Mouse (Mus musculus) myocyte (in vitro differentiated cells): Measurements from ENCODE around the gene Rtn4. TPM values are rescaled to one million over a fixed set of nuclear protein-coding genes. Genes with fewer than 3 reads are reported as not detected.

Experiments
- H3K27me3 ChIP-seq: one replicate; pipeline ENCODE4 v1.6.1; 2011; ENCODE audit not compliant: control insufficient read depth, insufficient read depth, insufficient read length
- H3K36me3 ChIP-seq: one replicate; pipeline ENCODE4 v1.6.1; 2011; ENCODE audit not compliant: control insufficient read depth, insufficient read depth
- H3K4me2 ChIP-seq: one replicate; pipeline ENCODE4 v1.6.1; 2011; ENCODE audit warnings: low read depth, control low read depth
- H3K4me3 ChIP-seq: one replicate; pipeline ENCODE4 v1.5.1; 2011; ENCODE audit warnings: mild to moderate bottlenecking, control low read depth, moderate library complexity
- H3K79me2 ChIP-seq: one replicate; pipeline ENCODE4 v1.6.1; 2011; ENCODE audit not compliant: control insufficient read depth, insufficient read depth
- H3ac ChIP-seq: one replicate; pipeline ENCODE4 v1.6.1; 2011; ENCODE audit not compliant: control insufficient read depth, insufficient read length
- CEBPB ChIP-seq: IDR thresholded peaks from 2 replicates; pipeline ENCODE4 v1.6.1; 2011; ENCODE audit warnings: mild to moderate bottlenecking, moderate library complexity; ENCODE audit not compliant: poor library complexity, insufficient read depth, severe bottlenecking
- E2F4 ChIP-seq: IDR thresholded peaks from one replicate; pipeline ENCODE4 v1.6.1; 2011; ENCODE audit warnings: mild to moderate bottlenecking, control low read depth, moderate library complexity; ENCODE audit not compliant: insufficient read depth
- MAX ChIP-seq: IDR thresholded peaks from one replicate; pipeline ENCODE4 v1.6.1; 2011; ENCODE audit warnings: low read depth, mild to moderate bottlenecking, control low read depth
- MYOD1 ChIP-seq, 3 experiments: IDR thresholded peaks; one replicate each; pipeline ENCODE4 v1.6.1; 2011; ENCODE audit warnings: control low read depth in 2 of 3, low read depth in 2 of 3, mild to moderate bottlenecking in 2 of 3, moderate library complexity in 1 of 3; ENCODE audit not compliant: insufficient read length in 2 of 3, control insufficient read depth in 1 of 3
- MYOG ChIP-seq, 3 experiments: IDR thresholded peaks; one replicate each; pipeline ENCODE4 v1.6.1; 2011; ENCODE audit warnings: control low read depth in 2 of 3, low read depth in 2 of 3, mild to moderate bottlenecking in 2 of 3; ENCODE audit not compliant: insufficient read length in 2 of 3, control insufficient read depth in 1 of 3, insufficient read depth in 1 of 3
- POLR2A ChIP-seq: IDR thresholded peaks from one replicate; pipeline ENCODE4 v1.6.1; 2011; ENCODE audit warnings: low read depth, mild to moderate bottlenecking, control low read depth, moderate library complexity; ENCODE audit not compliant: insufficient read length
- POLR2AphosphoS2 ChIP-seq: IDR thresholded peaks from one replicate; pipeline ENCODE4 v1.6.1; 2011; ENCODE audit warnings: low read depth, control low read depth; ENCODE audit not compliant: insufficient read length
- REST ChIP-seq: IDR thresholded peaks from one replicate; pipeline ENCODE4 v1.6.1; 2011; ENCODE audit warnings: mild to moderate bottlenecking, control low read depth, moderate library complexity; ENCODE audit not compliant: insufficient read depth, insufficient read length
- SRF ChIP-seq: IDR thresholded peaks from one replicate; pipeline ENCODE4 v1.6.1; 2011; ENCODE audit warnings: low read depth; ENCODE audit not compliant: control insufficient read depth, insufficient read length
- TCF12 ChIP-seq: IDR thresholded peaks from one replicate; pipeline ENCODE4 v1.6.1; 2011; ENCODE audit warnings: mild to moderate bottlenecking, control low read depth; ENCODE audit not compliant: poor library complexity, insufficient read depth, severe bottlenecking
- TCF3 ChIP-seq: IDR thresholded peaks from one replicate; pipeline ENCODE4 v1.6.1; 2011; ENCODE audit warnings: low read depth, control low read depth; ENCODE audit not compliant: insufficient read length
- USF1 ChIP-seq: IDR thresholded peaks from one replicate; pipeline ENCODE4 v1.6.1; 2011; ENCODE audit warnings: low read depth, mild to moderate bottlenecking, control low read depth, moderate library complexity
- polyA plus RNA-seq: library from polyadenylated mRNA; unstranded; fragments of >200 nt; fragmentation: generic; extraction: Trizol; gene quantifications from one replicate; pipeline ENCODE4 v1.2.1, GENCODE M21; 2012; ENCODE audit warnings: missing spikeins

Rtn4 gene
- polyA plus RNA-seq, 1 experiment = 309 TPM

DNA sequence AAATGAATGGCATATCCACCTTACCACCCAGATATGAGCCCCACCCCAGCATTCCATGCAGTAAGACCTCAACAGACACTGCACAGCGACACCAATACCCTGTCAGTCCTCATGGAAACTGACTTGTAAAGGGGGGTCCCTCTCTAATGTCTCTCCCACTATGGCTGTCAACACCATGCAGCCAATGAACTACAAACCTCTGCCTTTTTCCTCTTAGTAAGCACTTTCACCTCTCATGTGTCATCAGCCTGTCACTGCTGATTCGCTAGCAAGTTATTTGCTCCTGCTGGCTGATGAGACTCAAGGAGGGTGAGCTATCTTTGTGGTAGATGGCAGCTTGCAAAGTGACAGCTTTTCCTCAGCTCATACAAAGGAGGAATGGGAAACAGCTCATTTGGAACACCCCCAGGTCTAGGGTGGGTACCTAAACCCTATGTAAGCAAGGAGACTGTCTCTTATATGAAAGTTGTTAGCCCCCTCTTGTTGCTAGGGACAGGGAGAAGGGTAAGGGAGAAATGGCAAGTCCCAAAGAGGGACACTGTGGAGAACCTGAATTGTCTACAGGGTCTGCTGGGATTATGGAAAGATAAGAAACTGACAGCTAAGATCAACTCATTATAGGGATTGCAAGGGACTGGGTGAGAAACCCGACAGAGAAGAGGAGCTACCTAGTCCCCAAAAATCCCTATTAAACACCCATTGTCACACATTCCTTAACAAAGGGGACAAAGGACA is 78.1 kb downstream of the Rtn4 start:
- Histone ChIP-seq H3K4me3 (no peak overlapping the region), H3K4me2 (no peak overlapping the region), H3K79me2 (no peaks in the 10 kb centered on the region), H3K36me3 (no peaks in the 10 kb centered on the region), H3K27me3 (no peaks in the 10 kb centered on the region), H3ac (no peak overlapping the region)
- TF ChIP-seq MYOD1 (IDR thresholded peaks at IDR 0.05; ENCODE audit: control insufficient read depth in 1 of 3, insufficient read length in 2 of 3, low read depth in 2 of 3) (no peak), TCF3 (no peak), CEBPB (no peak), MYOG (IDR thresholded peaks at IDR 0.05; ENCODE audit: control insufficient read depth in 1 of 3, insufficient read depth in 1 of 3, insufficient read length in 2 of 3, low read depth in 2 of 3) (no peak), TCF12 (no peak), REST (no peak), MAX (no peak), SRF (no peak), POLR2A (no peak), USF1 (no peak), E2F4 (no peak), POLR2AphosphoS2 (no peak)

- no peak overlapping the region for H3K4me2 ChIP-seq
- no peaks in the 10 kb centered on the region for H3K36me3 ChIP-seq
- no peak overlapping the region for H3K4me3 ChIP-seq
- TF ChIP-seq REST (no peak), TCF3 (no peak), MYOG (IDR thresholded peaks at IDR 0.05; ENCODE audit: control insufficient read depth in 1 of 3, insufficient read depth in 1 of 3, insufficient read length in 2 of 3, low read depth in 2 of 3) (no peak), CEBPB (no peak), MYOD1 (IDR thresholded peaks at IDR 0.05; ENCODE audit: control insufficient read depth in 1 of 3, insufficient read length in 2 of 3, low read depth in 2 of 3) (no peak), E2F4 (no peak), POLR2A (no peak), SRF (no peak), TCF12 (no peak), USF1 (no peak), MAX (no peak), POLR2AphosphoS2 (no peak)
- H3K79me2 ChIP-seq = no peaks in the 10 kb centered on the region
- no peaks in the 10 kb centered on the region for H3K27me3 ChIP-seq
- H3ac ChIP-seq = no peak overlapping the region
These were observed 79.5 kb downstream of the Rtn4 start for GRCm38 (mm10) chr11:29772279-29772678.

- Histone ChIP-seq H3K79me2 (no peaks in the 10 kb centered on the region), H3K4me3 (no peak overlapping the region), H3K27me3 (no peaks in the 10 kb centered on the region), H3K36me3 (no peaks in the 10 kb centered on the region), H3ac (no peak overlapping the region), H3K4me2 (peak overlapping the region; percentile 52)
- no peak for TF ChIP-seq POLR2AphosphoS2
- TF ChIP-seq MYOG (IDR thresholded peaks at IDR 0.05; ENCODE audit: control insufficient read depth in 1 of 3, insufficient read depth in 1 of 3, insufficient read length in 2 of 3, low read depth in 2 of 3) = peak; percentile 90 to 100 (median 97)
- TF ChIP-seq MYOD1 (IDR thresholded peaks at IDR 0.05; ENCODE audit: control insufficient read depth in 1 of 3, insufficient read length in 2 of 3, low read depth in 2 of 3) = peak; percentile 98 to 99 (median 98)
- no peak for TF ChIP-seq MAX
- no peak for TF ChIP-seq USF1
- no peak for TF ChIP-seq REST
- TF ChIP-seq TCF3 = peak; percentile 98
- no peak for TF ChIP-seq POLR2A
- peak; percentile 67; the same call in 1 of the 2 replicates for TF ChIP-seq CEBPB
- TF ChIP-seq E2F4 = no peak
- peak; percentile 100 for TF ChIP-seq TCF12
- TF ChIP-seq SRF = no peak
These were observed 81.5 kb downstream of the Rtn4 start for GRCm38 (mm10) chr11:29774296-29774695.

- H3K4me2 ChIP-seq = peak overlapping the region; percentile 52
- H3ac ChIP-seq = no peak overlapping the region
- no peak overlapping the region for H3K4me3 ChIP-seq
- no peaks in the 10 kb centered on the region for H3K79me2 ChIP-seq
- H3K36me3 ChIP-seq = no peaks in the 10 kb centered on the region
- H3K27me3 ChIP-seq = no peaks in the 10 kb centered on the region
- peak; percentile 51 for TF ChIP-seq TCF3
- TF ChIP-seq MYOD1 (IDR thresholded peaks at IDR 0.05; ENCODE audit: control insufficient read depth in 1 of 3, insufficient read length in 2 of 3, low read depth in 2 of 3) = peak in 2 of 3 experiments; percentile 57 to 76
- TF ChIP-seq TCF12 = peak; percentile 56
- no peak for TF ChIP-seq REST
- no peak for TF ChIP-seq E2F4
- TF ChIP-seq POLR2AphosphoS2 = no peak
- TF ChIP-seq CEBPB = no peak
- TF ChIP-seq MAX = no peak
- no peak for TF ChIP-seq SRF
- TF ChIP-seq MYOG (IDR thresholded peaks at IDR 0.05; ENCODE audit: control insufficient read depth in 1 of 3, insufficient read depth in 1 of 3, insufficient read length in 2 of 3, low read depth in 2 of 3) = peak in 1 of 3 experiments; percentile 63
- TF ChIP-seq USF1 = no peak
- no peak for TF ChIP-seq POLR2A
These were observed 82.0 kb downstream of the Rtn4 start for GRCm38 (mm10) chr11:29774760-29775159.
